Mouse (Mus musculus) midbrain, embryonic 15.5 days (tissue): ENCODE measurements around the gene Slc5a5. TPM values are rescaled to one million over a fixed set of nuclear protein-coding genes. Genes with fewer than 3 reads are reported as not detected.
A peak's percentile ranks its signal among the peaks of the same experiment; 100 is the strongest.

Experiments used
- ATAC-seq: fragments of 200-750 bp; cut with Nextera tagmentation; replicated peaks from 2 replicates; pipeline ENCODE4 v1.8.0; 2017; ENCODE audit warnings: moderate TSS enrichment
- H3K27ac ChIP-seq: fragments of 300-500 bp; sonication (generic); 2 replicates; pipeline ENCODE4 v1.5.1; 2015; ENCODE audit warnings: mild to moderate bottlenecking, inconsistent platforms
- H3K27me3 ChIP-seq: fragments of 300-500 bp; sonication (generic); replicated peaks from 2 replicates; pipeline ENCODE4 v1.6.1; 2015; ENCODE audit warnings: inconsistent platforms
- H3K36me3 ChIP-seq: fragments of 300-500 bp; sonication (generic); replicated peaks from 2 replicates; pipeline ENCODE4 v1.6.1; 2015; ENCODE audit warnings: inconsistent platforms
- H3K4me1 ChIP-seq: fragments of 300-500 bp; sonication (generic); 2 replicates; pipeline ENCODE4 v1.6.1; 2015; ENCODE audit warnings: inconsistent platforms
- H3K4me2 ChIP-seq: fragments of 300-500 bp; sonication (generic); 2 replicates; pipeline ENCODE4 v1.6.1; 2015; ENCODE audit warnings: inconsistent platforms, mild to moderate bottlenecking, moderate library complexity
- H3K4me3 ChIP-seq: fragments of 300-500 bp; sonication (generic); 2 replicates; pipeline ENCODE4 v1.5.1; 2015; ENCODE audit warnings: mild to moderate bottlenecking, inconsistent platforms
- H3K9ac ChIP-seq: fragments of 300-500 bp; sonication (generic); 2 replicates; pipeline ENCODE4 v1.6.1; 2015; ENCODE audit warnings: mild to moderate bottlenecking, inconsistent platforms
- H3K9me3 ChIP-seq: fragments of 300-500 bp; sonication (generic); 2 replicates; pipeline ENCODE4 v1.6.1; 2016; ENCODE audit warnings: inconsistent platforms
- WGBS: fragments of 180-500 bp; shearing (Covaris S2); methylation state at CpG from one replicate; pipeline ENCODE4 v1.1.7; 2015; ENCODE audit warnings: mixed read lengths; 5-methylcytosine and 5-hydroxymethylcytosine counted together
- polyA plus RNA-seq: library from polyadenylated mRNA; unstranded; fragments of >200 nt; fragmentation: Nextera tagmentation; extraction: Ambion mirVana; gene quantifications from 2 replicates; pipeline ENCODE4 v1.2.1, GENCODE M21; 2015

The Slc5a5 gene
- 1.9 and 2.0 TPM in 2 replicates for polyA plus RNA-seq

DNA sequence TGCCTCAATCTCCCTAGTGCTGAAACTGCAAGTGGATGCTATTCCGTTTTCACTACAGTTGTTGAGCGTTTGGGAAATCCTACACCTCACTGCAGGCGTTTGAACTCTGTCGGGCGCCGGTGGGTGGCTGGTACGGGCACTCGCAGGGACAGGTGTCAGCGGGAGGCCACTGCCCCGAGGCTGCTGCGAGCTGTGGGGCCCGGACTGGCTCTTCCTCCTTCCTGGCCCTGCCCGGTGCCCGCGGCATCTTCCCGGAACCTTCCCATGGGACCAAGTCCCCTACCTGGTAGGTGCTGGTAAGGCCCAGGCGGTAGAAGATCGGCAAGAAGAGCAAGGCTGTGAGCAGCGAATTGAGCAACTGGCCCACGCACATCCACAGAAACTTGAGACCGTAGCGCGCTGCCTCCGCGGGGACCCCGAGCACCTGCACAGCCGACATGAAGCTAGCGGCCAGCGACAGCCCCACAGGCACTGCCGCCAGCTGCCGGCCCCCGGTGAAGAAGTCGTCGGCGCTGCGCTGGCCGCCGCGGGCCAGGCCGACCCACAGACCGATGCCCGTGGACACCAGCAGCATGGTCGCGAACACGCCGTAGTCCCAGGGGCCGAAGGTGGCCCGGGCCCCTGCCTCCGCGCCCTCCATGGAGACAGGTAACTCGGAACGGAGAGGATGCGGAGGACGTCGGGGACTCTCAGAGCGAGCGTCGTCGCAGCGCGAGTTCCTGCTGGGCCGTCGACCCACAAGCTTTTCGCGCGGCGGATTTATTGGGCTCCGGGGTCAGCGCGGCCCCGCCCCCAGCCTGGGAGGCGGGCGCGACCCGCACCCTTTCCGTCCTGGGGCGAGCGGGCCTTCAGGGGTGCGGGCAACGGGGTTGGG, at the start of gene Slc5a5:
Gene Slc5a5, minus strand, starts transcription at position 736 of the 874 bp plus-strand sequence.
- peaks cover 21% of the 10 kb centered on the region for H3K4me1 ChIP-seq
- peak within 1 kb of the TSS; percentile 22 for H3K4me3 ChIP-seq
- WGBS: 4% methylated on average over 80 of the region's 80 CpGs
- no peak within 1 kb of the TSS for H3K27ac ChIP-seq
- no peaks in the 10 kb centered on the region for H3K9me3 ChIP-seq
- H3K27me3 ChIP-seq: peaks cover 54% of the 10 kb centered on the region
- ATAC-seq: no peak
- peaks cover 19% of the 10 kb centered on the region for H3K36me3 ChIP-seq
- H3K4me2 ChIP-seq: peak within 1 kb of the TSS; percentile 36
- H3K9ac ChIP-seq: peak within 1 kb of the TSS; percentile 26

DNA sequence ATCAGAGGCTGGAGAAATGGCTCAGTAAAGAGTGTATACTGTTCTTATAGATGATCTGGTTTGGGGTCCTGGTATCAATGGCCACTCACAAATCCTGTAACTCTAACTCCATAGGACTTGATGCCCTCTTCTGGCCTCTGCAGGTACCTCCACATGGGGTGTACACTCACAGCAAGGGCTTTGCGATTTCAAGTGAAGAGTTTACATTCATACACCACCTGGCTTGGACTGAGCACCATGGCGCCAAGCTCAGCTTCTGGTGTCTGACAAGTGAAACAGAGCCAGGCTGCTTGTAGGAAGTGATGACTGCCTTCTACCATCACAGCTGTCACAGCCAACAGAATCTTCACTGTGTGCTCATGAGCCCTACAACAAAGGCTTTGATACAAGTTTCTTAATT, 48.9 kb upstream of the Slc5a5 start:
- H3K27ac ChIP-seq: no peak overlapping the region
- H3K4me1 ChIP-seq: no peaks in the 10 kb centered on the region
- H3K4me2 ChIP-seq: no peak overlapping the region
- H3K27me3 ChIP-seq: no peaks in the 10 kb centered on the region
- H3K4me3 ChIP-seq: no peak overlapping the region
- 77% methylated on average over 2 of the region's 2 CpGs for WGBS
- H3K36me3 ChIP-seq: no peaks in the 10 kb centered on the region
- ATAC-seq: no peak
- H3K9me3 ChIP-seq: no peaks in the 10 kb centered on the region
- no peak overlapping the region for H3K9ac ChIP-seq

DNA sequence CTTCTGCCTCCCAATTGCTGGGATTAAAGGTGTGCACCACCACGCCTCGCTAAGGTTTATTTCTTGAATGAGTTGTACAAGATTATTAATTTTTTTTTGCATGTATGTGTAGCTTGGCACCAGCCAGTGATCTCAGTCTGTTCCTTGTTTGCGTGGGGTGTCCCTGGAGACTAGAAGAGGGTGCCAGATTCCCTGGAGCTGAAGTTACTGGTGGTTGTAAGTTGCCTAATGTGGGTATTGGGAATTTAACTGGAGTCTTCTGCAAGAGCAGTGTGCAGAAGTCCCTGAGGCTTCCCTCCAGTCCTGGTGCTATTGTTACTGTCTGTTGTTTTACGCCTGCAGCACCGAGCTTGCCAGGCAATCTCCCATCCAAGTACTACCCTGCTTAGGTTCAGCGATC, 44.6 kb upstream of the Slc5a5 start:
- Histone ChIP-seq H3K4me3 (no peak overlapping the region), H3K27me3 (no peaks in the 10 kb centered on the region), H3K4me2 (no peak overlapping the region), H3K9ac (no peak overlapping the region), H3K9me3 (no peaks in the 10 kb centered on the region), H3K4me1 (no peaks in the 10 kb centered on the region), H3K36me3 (no peaks in the 10 kb centered on the region), H3K27ac (no peak overlapping the region)
- no peak for ATAC-seq
- WGBS: 84% methylated on average over 6 of the region's 6 CpGs

DNA sequence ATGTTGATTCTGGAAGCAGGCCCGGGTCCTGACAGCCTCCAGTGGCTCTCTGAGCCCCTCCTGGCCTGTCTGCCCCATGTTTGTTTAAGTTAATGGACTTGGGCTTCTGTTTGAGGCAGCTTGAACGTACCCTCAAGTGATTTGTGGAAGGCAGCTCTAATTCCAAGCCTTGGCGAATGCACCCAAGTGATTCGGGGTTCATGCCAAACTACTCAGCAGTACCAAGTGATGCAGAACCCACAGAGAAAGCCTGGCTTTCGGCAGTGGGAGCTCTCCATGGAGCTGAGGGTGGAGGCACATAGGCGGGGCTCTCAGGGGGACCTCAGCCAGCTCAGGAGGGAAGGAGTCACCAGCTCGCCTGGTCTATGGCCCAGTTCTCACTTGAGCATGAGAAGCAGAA, 42.2 kb upstream of the Slc5a5 start:
- H3K27ac ChIP-seq: no peak overlapping the region
- H3K4me3 ChIP-seq: no peak overlapping the region
- H3K9ac ChIP-seq: no peak overlapping the region
- H3K4me2 ChIP-seq: no peak overlapping the region
- H3K36me3 ChIP-seq: 0 out of 2 replicates have a peak, but pooled peaks cover 2% of the 10 kb centered on the region
- 76% methylated on average over 7 of the region's 7 CpGs for WGBS
- H3K4me1 ChIP-seq: no peaks in the 10 kb centered on the region
- H3K27me3 ChIP-seq: no peaks in the 10 kb centered on the region
- no peaks in the 10 kb centered on the region for H3K9me3 ChIP-seq
- ATAC-seq: 0 out of 2 replicates have a peak, but pooled peaks have one; percentile 31

DNA sequence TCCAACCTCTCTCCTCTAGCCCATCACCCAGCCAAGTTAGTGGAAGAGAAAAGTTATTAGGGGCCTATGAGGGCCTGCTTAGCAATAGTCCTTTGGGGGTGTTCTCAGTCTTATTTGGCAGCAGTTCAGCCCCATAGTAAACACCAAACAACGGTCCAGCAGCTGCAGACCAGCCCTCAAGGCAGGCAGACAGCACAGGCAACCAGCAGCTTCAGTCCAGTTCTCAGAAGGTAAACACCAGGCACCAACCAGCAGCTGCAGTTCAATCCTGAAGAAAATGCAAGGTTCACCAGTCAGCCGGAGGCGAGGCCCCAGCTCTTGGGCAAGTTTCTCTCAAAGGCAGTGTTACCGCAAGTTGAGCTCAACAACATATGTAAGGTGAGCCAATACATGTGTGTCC, 40.5 kb upstream of the Slc5a5 start:
- no peak for ATAC-seq
- 85% methylated on average over 4 of the region's 4 CpGs for WGBS
- 0 out of 2 replicates have a peak, but pooled peaks cover 2% of the 10 kb centered on the region for H3K36me3 ChIP-seq
- no peaks in the 10 kb centered on the region for H3K9me3 ChIP-seq
- H3K9ac ChIP-seq: no peak overlapping the region
- H3K4me2 ChIP-seq: no peak overlapping the region
- H3K27ac ChIP-seq: no peak overlapping the region
- H3K27me3 ChIP-seq: no peaks in the 10 kb centered on the region
- no peaks in the 10 kb centered on the region for H3K4me1 ChIP-seq
- no peak overlapping the region for H3K4me3 ChIP-seq

DNA sequence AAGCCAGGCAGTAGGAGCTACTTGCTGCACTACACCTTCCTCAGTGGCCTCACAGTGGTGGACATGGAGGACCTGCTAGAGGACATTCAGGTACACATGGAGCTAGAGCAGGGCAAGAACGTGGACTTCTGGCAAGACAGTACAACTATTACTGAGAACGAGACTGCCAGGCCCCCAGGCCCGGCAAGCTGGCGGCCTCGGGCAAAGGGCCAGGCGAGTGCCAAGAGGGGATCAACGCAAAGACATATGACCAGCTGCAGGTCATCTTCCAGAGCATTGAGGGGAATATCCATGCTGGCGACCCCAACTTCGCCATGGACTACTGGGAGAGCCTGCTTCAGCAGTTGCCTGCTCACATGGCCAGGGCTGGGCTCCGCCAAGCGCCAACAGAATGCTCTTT, 39.2 kb upstream of the Slc5a5 start:
- Histone ChIP-seq H3K4me2 (no peak overlapping the region), H3K9me3 (no peaks in the 10 kb centered on the region), H3K27ac (no peak overlapping the region), H3K4me3 (no peak overlapping the region), H3K9ac (no peak overlapping the region), H3K4me1 (no peaks in the 10 kb centered on the region), H3K36me3 (0 out of 2 replicates have a peak, but pooled peaks cover 2% of the 10 kb centered on the region), H3K27me3 (no peaks in the 10 kb centered on the region)
- no peak for ATAC-seq
- WGBS: 95% methylated on average over 11 of the region's 11 CpGs

DNA sequence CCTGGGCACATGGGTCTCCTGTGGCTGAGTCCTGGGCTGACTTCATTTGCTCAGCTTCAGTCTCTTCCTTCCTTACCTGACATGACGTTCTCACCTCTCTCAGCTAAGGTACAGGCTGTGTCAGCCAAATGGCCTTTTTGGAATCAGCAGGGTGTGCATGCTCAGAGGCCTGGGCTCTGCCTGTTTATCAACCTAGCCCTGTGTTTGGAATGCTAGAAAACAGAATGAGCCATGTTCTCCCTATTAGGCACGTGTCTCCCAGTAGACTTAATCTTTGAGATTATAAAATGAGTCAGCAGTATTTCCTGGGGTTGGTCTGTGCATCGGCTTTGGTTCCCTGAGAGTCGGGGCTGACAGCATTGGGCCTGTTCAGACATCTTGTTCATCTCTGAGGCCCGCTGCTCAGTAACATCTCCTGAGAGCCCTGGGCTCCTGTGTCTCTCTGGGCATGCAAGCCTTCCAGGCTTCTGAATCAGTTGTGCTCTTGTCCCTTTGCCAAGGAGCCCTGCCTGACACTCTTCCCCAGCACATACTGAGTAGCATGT, 36.3 kb upstream of the Slc5a5 start:
- Histone ChIP-seq H3K36me3 (0 out of 2 replicates have a peak, but pooled peaks cover 2% of the 10 kb centered on the region), H3K9me3 (no peaks in the 10 kb centered on the region), H3K27ac (no peak overlapping the region), H3K27me3 (no peaks in the 10 kb centered on the region), H3K9ac (no peak overlapping the region), H3K4me2 (no peak overlapping the region), H3K4me3 (no peak overlapping the region), H3K4me1 (no peaks in the 10 kb centered on the region)
- WGBS: 79% methylated on average over 5 of the region's 5 CpGs
- no peak for ATAC-seq

DNA sequence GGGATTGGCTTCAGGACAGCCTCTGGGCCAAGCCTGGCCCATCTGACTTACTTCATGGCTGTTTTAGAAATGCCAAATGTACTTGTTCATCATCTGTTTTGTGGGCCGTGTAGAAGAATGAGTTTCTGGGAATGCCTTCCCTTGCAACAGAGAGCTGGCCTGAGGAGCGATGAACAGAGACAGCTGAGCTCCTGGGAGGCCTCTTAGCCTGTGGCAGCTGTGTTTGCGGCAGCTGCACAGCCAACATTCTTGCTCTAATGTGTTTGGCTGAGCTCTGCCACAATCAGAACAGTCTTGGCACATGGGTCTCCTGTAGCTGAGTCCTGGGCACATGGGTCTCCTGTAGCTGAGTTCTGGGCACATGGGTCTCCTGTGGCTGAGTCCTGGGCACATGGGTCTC, 35.5 kb upstream of the Slc5a5 start:
- Histone ChIP-seq H3K27ac (no peak overlapping the region), H3K36me3 (0 out of 2 replicates have a peak, but pooled peaks cover 2% of the 10 kb centered on the region), H3K4me1 (no peaks in the 10 kb centered on the region), H3K9ac (no peak overlapping the region), H3K9me3 (no peaks in the 10 kb centered on the region), H3K4me2 (no peak overlapping the region), H3K27me3 (no peaks in the 10 kb centered on the region), H3K4me3 (no peak overlapping the region)
- no peak for ATAC-seq
- WGBS: 87% methylated on average over 3 of the region's 3 CpGs

DNA sequence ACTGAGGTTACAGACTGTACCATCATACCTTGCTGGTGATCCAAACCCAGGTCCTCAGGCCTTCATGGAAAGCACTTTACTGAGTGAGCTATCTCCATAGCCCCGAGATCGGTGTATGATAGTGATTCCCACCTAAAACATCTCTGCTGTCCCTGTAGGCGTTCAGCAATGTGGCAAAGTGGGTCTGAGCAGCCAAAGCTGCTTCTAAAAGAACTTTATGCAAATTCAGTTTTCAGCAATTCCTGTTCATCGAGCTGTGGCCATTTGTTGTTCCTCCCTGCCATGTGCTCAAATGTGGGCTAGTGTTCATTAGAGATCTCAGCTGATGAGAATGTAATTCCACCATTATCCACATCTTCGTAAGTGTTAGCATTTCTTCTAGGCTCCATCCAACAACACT, 33.8 kb upstream of the Slc5a5 start:
- H3K4me2 ChIP-seq: no peak overlapping the region
- no peak overlapping the region for H3K27ac ChIP-seq
- ATAC-seq: no peak
- no peaks in the 10 kb centered on the region for H3K9me3 ChIP-seq
- WGBS: 93% methylated on average over 5 of the region's 5 CpGs
- H3K4me1 ChIP-seq: no peaks in the 10 kb centered on the region
- no peak overlapping the region for H3K4me3 ChIP-seq
- H3K9ac ChIP-seq: no peak overlapping the region
- no peaks in the 10 kb centered on the region for H3K27me3 ChIP-seq
- 0 out of 2 replicates have a peak, but pooled peaks cover 2% of the 10 kb centered on the region for H3K36me3 ChIP-seq

DNA sequence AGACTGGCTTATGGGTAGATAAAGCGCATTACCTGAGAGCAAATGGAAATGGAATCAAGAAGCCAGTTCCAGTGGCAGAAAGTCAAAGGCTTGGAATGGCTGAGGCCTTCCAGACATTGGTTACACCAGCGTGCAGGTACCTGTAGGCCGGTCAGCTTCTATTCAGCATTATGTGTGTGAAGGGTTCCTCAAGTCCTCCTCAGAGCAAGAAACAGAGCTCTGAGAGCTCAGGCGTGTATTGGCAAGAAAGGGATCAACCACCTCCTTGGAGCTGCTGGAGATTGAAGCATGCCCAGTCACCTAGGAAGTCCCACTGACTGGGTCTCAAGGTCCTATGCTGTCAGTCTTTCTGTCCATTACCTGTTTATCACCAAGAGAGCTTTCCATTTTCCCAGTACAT, 33.2 kb upstream of the Slc5a5 start:
- 93% methylated on average over 4 of the region's 4 CpGs for WGBS
- no peaks in the 10 kb centered on the region for H3K4me1 ChIP-seq
- H3K27me3 ChIP-seq: no peaks in the 10 kb centered on the region
- H3K9ac ChIP-seq: no peak overlapping the region
- H3K9me3 ChIP-seq: no peaks in the 10 kb centered on the region
- H3K4me2 ChIP-seq: no peak overlapping the region
- H3K36me3 ChIP-seq: 0 out of 2 replicates have a peak, but pooled peaks cover 2% of the 10 kb centered on the region
- no peak overlapping the region for H3K4me3 ChIP-seq
- no peak overlapping the region for H3K27ac ChIP-seq
- no peak for ATAC-seq

DNA sequence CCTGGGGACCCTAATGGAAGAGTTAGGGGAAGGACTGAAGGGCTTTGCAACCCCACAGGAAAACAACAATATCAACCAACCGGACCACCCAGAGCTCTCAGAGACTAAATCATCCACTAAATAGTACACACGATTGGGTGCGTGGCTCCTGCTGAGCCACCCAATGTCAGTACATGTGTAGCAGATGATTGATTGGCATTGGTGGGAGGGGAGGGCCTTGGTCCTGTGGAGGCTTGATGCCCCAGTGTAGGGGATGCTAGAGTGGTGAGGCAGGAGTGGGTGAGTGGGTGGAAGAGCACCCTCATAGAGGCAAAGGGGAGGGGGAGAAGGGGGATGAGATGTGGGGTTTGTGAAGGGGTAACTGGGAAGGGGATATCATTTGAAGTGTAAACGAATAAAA, 31.6 kb upstream of the Slc5a5 start:
- H3K4me3 ChIP-seq: no peak overlapping the region
- H3K9ac ChIP-seq: no peak overlapping the region
- no peaks in the 10 kb centered on the region for H3K9me3 ChIP-seq
- 87% methylated on average over 4 of the region's 4 CpGs for WGBS
- H3K27ac ChIP-seq: no peak overlapping the region
- H3K4me2 ChIP-seq: no peak overlapping the region
- ATAC-seq: no peak
- no peaks in the 10 kb centered on the region for H3K36me3 ChIP-seq
- H3K4me1 ChIP-seq: no peaks in the 10 kb centered on the region
- H3K27me3 ChIP-seq: no peaks in the 10 kb centered on the region

DNA sequence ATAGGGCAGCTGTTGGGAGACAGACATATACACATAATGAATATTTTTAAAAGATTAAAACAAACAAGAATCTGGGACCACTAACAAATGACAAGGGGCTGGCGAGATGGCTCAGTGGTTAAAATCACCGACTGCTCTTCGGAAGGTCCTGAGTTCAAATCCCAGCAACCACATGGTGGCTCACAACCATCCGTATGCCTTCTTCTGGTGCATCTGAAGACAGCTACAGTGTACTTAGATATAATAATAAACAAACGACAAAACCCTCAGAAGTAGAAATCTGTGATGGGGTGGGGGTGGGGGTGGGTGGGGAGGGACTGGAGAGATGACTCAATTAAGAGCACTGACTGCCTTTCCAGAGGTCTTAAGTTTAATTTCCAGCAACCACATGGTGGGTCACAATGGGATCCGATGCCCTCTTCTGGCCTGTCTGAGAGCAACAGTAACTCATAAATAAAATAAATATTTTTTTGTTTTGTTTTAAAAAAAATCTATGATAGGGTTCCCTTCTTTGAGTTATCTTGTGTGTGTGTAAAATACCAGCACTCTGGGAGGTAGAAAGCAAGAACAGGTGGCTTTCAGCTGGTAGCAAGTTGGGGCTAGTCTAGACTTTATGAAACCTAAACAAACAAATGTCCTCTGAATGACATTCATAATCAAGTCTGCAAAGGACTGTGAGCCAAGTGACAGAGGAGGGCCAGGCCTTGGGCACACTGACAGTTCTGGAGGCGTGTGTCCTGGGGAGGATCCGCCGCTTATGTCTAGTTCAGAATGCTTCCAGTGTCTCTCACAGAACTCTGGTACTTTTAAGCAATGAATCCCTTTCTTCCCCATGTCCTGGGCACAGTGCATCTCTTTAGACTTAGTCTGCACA, 27.7 kb upstream of the Slc5a5 start:
- H3K9me3 ChIP-seq: no peaks in the 10 kb centered on the region
- H3K4me2 ChIP-seq: no peak overlapping the region
- 92% methylated on average over 9 of the region's 9 CpGs for WGBS
- H3K4me3 ChIP-seq: no peak overlapping the region
- no peak for ATAC-seq
- H3K27me3 ChIP-seq: no peaks in the 10 kb centered on the region
- peaks cover 8% of the 10 kb centered on the region; the same call in 1 of the 2 replicates for H3K36me3 ChIP-seq
- H3K4me1 ChIP-seq: no peaks in the 10 kb centered on the region
- H3K27ac ChIP-seq: no peak overlapping the region
- H3K9ac ChIP-seq: no peak overlapping the region
